Mouse (Mus musculus): ENCODE results near the gene Lhb. TPM values are rescaled to one million over a fixed set of nuclear protein-coding genes. Genes with fewer than 3 reads are reported as not detected.
"Not testable (repeated sequence)": the region's sequence is repeated elsewhere in the genome, so short reads cannot be mapped to it uniquely, and the experiment has no call there.

The Lhb gene
- polyA plus RNA-seq (2016; fragmentation: Nextera tagmentation; extraction: Ambion mirVana), result not detected in 2 replicates

GRCm38 (mm10) chr7:45420615-45420919 lies at the start of gene Lhb:
TSS of gene Lhb (plus strand) at chr7:45420820.
- Histone ChIP-seq H3K4me1 (peaks cover 24% of the 10 kb centered on the region), H3K36me3 (peaks cover 56% of the 10 kb centered on the region), H3K9me3 (replicated peaks) (no peaks in the 10 kb centered on the region), H3K27ac (replicated peaks) (no peak within 1 kb of the TSS), H3K27me3 (ENCODE audit: low read depth, poor library complexity, severe bottlenecking) (peaks cover 65% of the 10 kb centered on the region), H3K4me3 (no peak within 1 kb of the TSS)
- WGBS, result 60% methylated on average over 6 of the region's 6 CpGs
- DNase-seq (ENCODE audit: low spot score), result no peak

GRCm38 (mm10) chr7:45372371-45372770 lies 48.2 kb upstream of the Lhb start:
- Histone ChIP-seq H3K27me3 (ENCODE audit: low read depth, poor library complexity, severe bottlenecking) (peaks cover 30% of the 10 kb centered on the region), H3K4me3 (no peak overlapping the region), H3K9me3 (replicated peaks) (no peaks in the 10 kb centered on the region), H3K4me1 (peaks cover 39% of the 10 kb centered on the region), H3K36me3 (peaks cover 59% of the 10 kb centered on the region), H3K27ac (replicated peaks) (no peak overlapping the region)
- no peak for DNase-seq (ENCODE audit: low spot score)
- WGBS, result 85% methylated on average over 5 of the region's 5 CpGs

DNA sequence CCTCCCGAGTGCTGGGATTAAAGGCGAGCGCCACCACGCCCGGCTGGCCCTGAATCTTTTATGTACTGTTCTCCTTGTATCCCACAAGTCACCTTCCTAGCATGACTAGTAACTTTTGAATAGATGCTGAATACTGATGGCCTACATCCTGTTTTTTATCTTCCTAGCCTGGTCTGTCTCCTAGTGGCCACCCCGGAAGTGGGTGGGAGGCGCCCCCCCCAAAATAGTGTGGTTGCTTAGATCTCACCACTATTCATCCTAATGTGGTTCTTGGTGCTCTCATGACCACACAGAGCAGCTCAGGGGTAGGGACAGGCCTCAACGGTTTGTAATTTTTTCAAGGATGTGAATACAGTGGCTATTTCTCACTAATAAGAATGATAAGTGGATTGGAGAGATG lies 46.0 kb upstream of the Lhb start:
- H3K27ac ChIP-seq (replicated peaks), result no peak overlapping the region
- no peaks in the 10 kb centered on the region for H3K9me3 ChIP-seq (replicated peaks)
- WGBS, result 97% methylated on average over 8 of the region's 8 CpGs
- H3K4me1 ChIP-seq, result peaks cover 20% of the 10 kb centered on the region
- H3K27me3 ChIP-seq (ENCODE audit: low read depth, poor library complexity, severe bottlenecking), result peaks cover 10% of the 10 kb centered on the region
- DNase-seq (ENCODE audit: low spot score), result no peak
- peaks cover 81% of the 10 kb centered on the region for H3K36me3 ChIP-seq
- H3K4me3 ChIP-seq, result no peak overlapping the region

DNA sequence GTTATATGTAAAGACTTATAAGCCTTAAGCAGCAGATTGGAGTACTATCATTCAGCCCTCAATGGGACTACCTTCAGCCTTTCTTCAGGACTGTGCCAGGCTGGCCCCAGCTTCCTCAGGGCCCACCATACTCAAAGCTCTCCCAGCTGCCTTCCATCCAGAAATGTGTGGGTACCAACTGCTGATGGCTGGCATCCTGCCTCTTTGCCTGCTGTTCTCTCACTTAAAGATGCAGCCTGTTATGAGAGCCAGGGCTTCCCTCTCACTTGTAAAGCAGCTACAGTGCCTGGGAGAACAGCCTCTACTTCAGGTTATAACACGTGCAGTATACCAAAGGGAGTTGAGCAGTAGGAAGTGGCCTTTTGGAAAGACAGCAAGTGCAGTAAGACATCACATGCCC lies 44.6 kb upstream of the Lhb start:
- Histone ChIP-seq H3K27ac (replicated peaks) (no peak overlapping the region), H3K4me1 (peaks cover 6% of the 10 kb centered on the region), H3K27me3 (ENCODE audit: low read depth, poor library complexity, severe bottlenecking) (no peaks in the 10 kb centered on the region), H3K9me3 (replicated peaks) (no peaks in the 10 kb centered on the region), H3K4me3 (no peak overlapping the region), H3K36me3 (peaks cover 94% of the 10 kb centered on the region)
- no peak for DNase-seq (ENCODE audit: low spot score)
- 95% methylated on average over 1 of the region's 1 CpGs for WGBS

DNA sequence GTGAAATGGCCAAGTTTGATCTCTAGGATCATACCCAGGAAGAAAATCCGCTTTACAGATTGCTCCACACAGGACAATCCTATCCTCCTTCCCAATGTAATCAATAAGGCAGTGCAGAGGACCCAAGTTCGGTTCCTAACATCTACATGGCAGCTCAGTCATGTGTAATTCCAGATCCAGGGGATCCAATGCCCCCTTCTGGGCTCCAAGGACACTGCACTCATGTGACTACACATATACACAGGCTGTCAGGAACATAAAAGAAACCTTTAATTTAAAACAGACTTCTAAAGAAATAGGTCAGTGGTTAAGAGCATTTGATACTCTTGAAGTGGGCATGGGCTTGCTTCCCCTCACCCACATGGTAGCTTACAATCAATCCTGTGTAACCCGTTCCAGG lies 34.5 kb upstream of the Lhb start:
- H3K9me3 ChIP-seq (replicated peaks), result no peaks in the 10 kb centered on the region
- peaks cover 100% of the 10 kb centered on the region for H3K36me3 ChIP-seq
- no peak for DNase-seq (ENCODE audit: low spot score)
- no peaks in the 10 kb centered on the region for H3K27me3 ChIP-seq (ENCODE audit: low read depth, poor library complexity, severe bottlenecking)
- no peaks in the 10 kb centered on the region for H3K4me1 ChIP-seq
- H3K27ac ChIP-seq (replicated peaks), result no peak overlapping the region
- WGBS, result 91% methylated on average over 3 of the region's 3 CpGs
- no peak overlapping the region for H3K4me3 ChIP-seq

DNA sequence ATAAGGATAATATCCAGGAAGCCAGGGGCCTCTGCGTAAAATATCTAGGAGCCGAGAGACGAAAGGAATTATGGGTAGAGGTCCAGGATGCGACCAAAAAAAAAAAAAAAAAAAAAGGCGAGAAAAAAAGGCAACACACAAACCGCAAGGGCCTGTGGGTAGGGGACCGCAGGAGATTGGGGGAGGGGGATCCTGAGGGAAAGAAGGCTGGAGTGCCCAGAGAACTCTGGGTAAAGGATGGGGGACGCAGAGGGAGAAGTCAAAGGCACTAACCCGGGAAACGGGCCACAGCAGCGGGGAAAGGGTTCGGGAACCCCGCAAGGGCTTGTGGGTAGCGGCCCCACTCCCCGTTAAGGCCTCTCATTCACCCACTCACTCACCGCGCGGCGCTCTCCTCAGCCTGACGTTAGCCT lies 25.5 kb upstream of the Lhb start:
- DNase-seq (ENCODE audit: low spot score), result no peak
- Histone ChIP-seq H3K27me3 (ENCODE audit: low read depth, poor library complexity, severe bottlenecking) (no peaks in the 10 kb centered on the region), H3K9me3 (replicated peaks) (no peaks in the 10 kb centered on the region), H3K4me3 (peak overlapping the region; percentile 91), H3K27ac (replicated peaks) (peak overlapping the region; percentile 99), H3K4me1 (peaks cover 23% of the 10 kb centered on the region), H3K36me3 (peaks cover 42% of the 10 kb centered on the region)
- WGBS, result under 1% methylated on average over 17 of the region's 20 CpGs

- Histone ChIP-seq H3K4me3 (peak within 1 kb of the TSS; percentile 91), H3K36me3 (peaks cover 36% of the 10 kb centered on the region), H3K27me3 (ENCODE audit: low read depth, poor library complexity, severe bottlenecking) (no peaks in the 10 kb centered on the region), H3K9me3 (replicated peaks) (no peaks in the 10 kb centered on the region), H3K4me1 (peaks cover 23% of the 10 kb centered on the region), H3K27ac (replicated peaks) (peak within 1 kb of the TSS; percentile 99)
- WGBS, result under 1% methylated on average over 60 of the region's 60 CpGs
- DNase-seq (ENCODE audit: low spot score), result peak; percentile 100
Observed at GRCm38 (mm10) chr7:45395578-45396336, 24.9 kb upstream of the Lhb start, which contains the start of gene Snrnp70. TSS of gene Snrnp70 (minus strand) at chr7:45395742.

- Histone ChIP-seq H3K4me1 (peaks cover 23% of the 10 kb centered on the region), H3K36me3 (peaks cover 31% of the 10 kb centered on the region), H3K4me3 (peak overlapping the region; percentile 91), H3K27ac (replicated peaks) (peak overlapping the region; percentile 99)
- not testable (repeated sequence) for DNase-seq (ENCODE audit: low spot score); H3K27me3 ChIP-seq (ENCODE audit: low read depth, poor library complexity, severe bottlenecking); H3K9me3 ChIP-seq (replicated peaks)
- 10% methylated on average over 3 of the region's 3 CpGs for WGBS
Observed at GRCm38 (mm10) chr7:45396337-45396775, 24.3 kb upstream of the Lhb start.

DNA sequence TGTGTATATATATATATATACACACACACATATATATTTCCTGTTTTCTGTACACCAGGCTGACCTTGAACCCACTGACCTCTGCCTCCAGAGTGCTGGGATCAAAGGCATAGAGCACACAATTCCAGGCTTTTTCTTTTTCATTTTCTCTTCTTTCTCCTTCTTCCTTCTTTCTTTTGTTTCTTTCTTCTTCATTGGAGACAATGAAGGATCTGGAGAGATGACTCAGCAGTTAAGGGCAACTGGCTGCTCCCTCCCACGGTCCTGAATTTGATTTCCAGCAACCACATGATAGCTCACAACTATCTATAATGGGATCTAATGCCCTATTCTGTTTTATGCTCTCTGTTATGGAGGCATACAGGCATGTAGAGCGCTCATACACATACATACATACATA lies 23.8 kb upstream of the Lhb start:
- WGBS, result 81% methylated on average over 2 of the region's 2 CpGs
- no peak overlapping the region for H3K4me3 ChIP-seq

DNA sequence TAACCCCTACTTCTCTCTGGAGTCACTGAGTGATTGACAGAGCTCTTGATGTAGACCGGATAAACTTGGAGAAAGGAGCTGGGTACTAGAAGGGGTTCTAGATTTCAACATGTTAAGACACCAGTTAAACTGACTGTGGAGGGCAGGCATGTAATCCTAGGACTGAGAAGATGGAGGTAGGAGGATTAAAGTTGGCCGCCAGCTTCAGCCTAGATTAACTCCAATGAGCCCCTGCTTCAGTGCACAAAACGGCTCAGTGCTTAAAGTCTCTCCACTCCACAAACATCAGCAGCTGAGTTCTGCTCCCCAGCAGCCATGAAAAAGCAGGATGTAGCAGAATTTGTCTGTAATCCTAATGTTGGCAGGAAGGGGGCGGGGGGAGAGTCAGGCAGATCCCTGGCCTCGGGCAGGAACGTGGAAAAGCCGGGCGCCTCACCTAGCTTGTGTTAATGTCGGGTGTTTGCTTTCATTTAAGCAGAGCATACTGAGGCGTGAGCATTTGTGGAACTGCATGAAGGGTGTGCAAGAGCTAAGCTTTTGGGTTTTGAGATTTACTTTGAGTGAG lies 19.0 kb upstream of the Lhb start:
- H3K27ac ChIP-seq (replicated peaks), result no peak overlapping the region
- H3K9me3 ChIP-seq (replicated peaks), result no peaks in the 10 kb centered on the region
- H3K36me3 ChIP-seq, result no peaks in the 10 kb centered on the region
- H3K27me3 ChIP-seq (ENCODE audit: low read depth, poor library complexity, severe bottlenecking), result peaks cover 19% of the 10 kb centered on the region
- H3K4me3 ChIP-seq, result no peak overlapping the region
- no peak for DNase-seq (ENCODE audit: low spot score)
- peaks cover 13% of the 10 kb centered on the region for H3K4me1 ChIP-seq
- whole genome bisulfite sequencing, result 77% methylated on average over 10 of the region's 10 CpGs

More for the DNA sequence above, 23.8 kb upstream of the Lhb start:
- DNase-seq (ENCODE audit: low spot score), result no peak
- H3K36me3 ChIP-seq, result peaks cover 27% of the 10 kb centered on the region
- H3K27me3 ChIP-seq (ENCODE audit: low read depth, poor library complexity, severe bottlenecking), result no peaks in the 10 kb centered on the region
- no peak overlapping the region for H3K27ac ChIP-seq (replicated peaks)
- H3K4me1 ChIP-seq, result peaks cover 23% of the 10 kb centered on the region
- no peaks in the 10 kb centered on the region for H3K9me3 ChIP-seq (replicated peaks)

- no peak overlapping the region for H3K27ac ChIP-seq (replicated peaks)
- H3K9me3 ChIP-seq (replicated peaks), result no peaks in the 10 kb centered on the region
- no peak overlapping the region for H3K4me3 ChIP-seq
- DNase-seq (ENCODE audit: low spot score), result peak; percentile 69
- H3K4me1 ChIP-seq, result peaks cover 16% of the 10 kb centered on the region
- WGBS, result 45% methylated on average over 6 of the region's 6 CpGs
- H3K36me3 ChIP-seq, result no peaks in the 10 kb centered on the region
- peaks cover 40% of the 10 kb centered on the region for H3K27me3 ChIP-seq (ENCODE audit: low read depth, poor library complexity, severe bottlenecking)
Observed at GRCm38 (mm10) chr7:45403532-45404261, 16.9 kb upstream of the Lhb start.

GRCm38 (mm10) chr7:45405091-45406075 lies 15.2 kb upstream of the Lhb start, which contains the start of gene Kcna7:
TSS of gene Kcna7 (plus strand) at chr7:45405653.
- Histone ChIP-seq H3K27me3 (ENCODE audit: low read depth, poor library complexity, severe bottlenecking) (peaks cover 57% of the 10 kb centered on the region), H3K9me3 (replicated peaks) (no peaks in the 10 kb centered on the region), H3K36me3 (no peaks in the 10 kb centered on the region), H3K4me3 (peak within 1 kb of the TSS; percentile 45), H3K4me1 (peaks cover 16% of the 10 kb centered on the region), H3K27ac (replicated peaks) (no peak within 1 kb of the TSS)
- 12% methylated on average over 28 of the region's 28 CpGs for WGBS
- peak; percentile 71 for DNase-seq (ENCODE audit: low spot score)

All from midbrain, embryonic 10.5 days (tissue).